In genomic region chr16:6479616-6480410, GRCm38 (mm10) we compare ENCODE assay signal across 8 mouse cellular contexts.
A peak's percentile ranks its signal among the peaks of the same experiment; 100 is the strongest.
DNase-seq lines count a peak whose midpoint lies in the region; ATAC-seq and TF ChIP-seq lines count a peak whose summit lies in the region.

No protein-coding gene starts in this region.

- 26% methylated on average over 3 of the region's 3 CpGs for WGBS in kidney, adult 2 months
- 28% methylated on average over 3 of the region's 3 CpGs for WGBS in kidney, embryonic 15.5 days
- 25% methylated on average over 3 of the region's 3 CpGs for WGBS in heart, embryonic 10.5 days

- no peaks in the 10 kb centered on the region for H3K36me3 ChIP-seq in kidney, adult 2 months (ENCODE audit: control insufficient read depth, insufficient read depth, low read length)
- H3K36me3 ChIP-seq in kidney, embryonic 15.5 days = no peaks in the 10 kb centered on the region
- no peaks in the 10 kb centered on the region for H3K36me3 ChIP-seq in heart, embryonic 10.5 days

- H3K9me3 ChIP-seq in kidney, embryonic 15.5 days (replicated peaks) = no peaks in the 10 kb centered on the region
- H3K9me3 ChIP-seq in heart, embryonic 10.5 days = no peaks in the 10 kb centered on the region

- H3K4me1 ChIP-seq in kidney, adult 2 months (ENCODE audit: control insufficient read depth, insufficient read depth, low read length) = no peaks in the 10 kb centered on the region
- no peaks in the 10 kb centered on the region for H3K4me1 ChIP-seq in kidney, embryonic 15.5 days
- no peaks in the 10 kb centered on the region for H3K4me1 ChIP-seq in heart, embryonic 10.5 days

- H3K27ac ChIP-seq in kidney, adult 2 months (ENCODE audit: insufficient read depth, low read depth, low read length) = no peak overlapping the region
- H3K27ac ChIP-seq in kidney, embryonic 15.5 days = no peak overlapping the region
- H3K27ac ChIP-seq in heart, embryonic 10.5 days = no peak overlapping the region

- H3K4me2 ChIP-seq in kidney, embryonic 15.5 days = no peak overlapping the region

- no peak for TF ChIP-seq POLR2A in kidney, adult 2 months (IDR thresholded peaks at IDR 0.05; ENCODE audit: low read depth, low read length)

- no peak for TF ChIP-seq CTCF in kidney, adult 2 months (conservative IDR thresholded peaks at IDR 0.05; ENCODE audit: insufficient read depth, insufficient read length, low read depth, low read length)

- ATAC-seq in kidney, embryonic 15.5 days (replicated peaks; ENCODE audit: low FRiP score) = no peak

- DNase-seq in kidney, adult 2 months = peak; percentile 9
- peak; percentile 47 for DNase-seq in Muller cell, postnatal 12 days (ENCODE audit: inconsistent ontology term)
- peak; percentile 68 to 81 for DNase-seq in cerebellum, postnatal 10 days
- DNase-seq in mesoderm, embryonic 11.5 days (ENCODE audit: low read depth, low spot score) = peak; percentile 21
- no peak for DNase-seq in urinary bladder, postnatal 25 days (ENCODE audit: low spot score)
- DNase-seq in gastrocnemius, adult 18-20 months (ENCODE audit: low spot score) = no peak
- DNase-seq in heart, embryonic 10.5 days (ENCODE audit: low spot score) = no peak

- H3K27me3 ChIP-seq in kidney, adult 2 months (replicated peaks; ENCODE audit: control insufficient read depth, insufficient read depth, low read length) = no peaks in the 10 kb centered on the region
- peaks cover 12% of the 10 kb centered on the region; the same call in 1 of the 2 replicates for H3K27me3 ChIP-seq in kidney, embryonic 15.5 days
- H3K27me3 ChIP-seq in heart, embryonic 10.5 days (ENCODE audit: insufficient read depth, poor library complexity, severe bottlenecking) = no peaks in the 10 kb centered on the region

- no peak overlapping the region for H3K9ac ChIP-seq in kidney, embryonic 15.5 days

- no peak overlapping the region for H3K4me3 ChIP-seq in kidney, adult 2 months (ENCODE audit: insufficient read depth, low read depth, low read length)
- H3K4me3 ChIP-seq in kidney, embryonic 15.5 days (replicated peaks) = no peak overlapping the region
- no peak overlapping the region for H3K4me3 ChIP-seq in heart, embryonic 10.5 days

Comparison
In these comparisons a context has a peak if more than half of its experiments do, and no peak if none do; other contexts are left out.
1. DNase-seq: peak in kidney, adult 2 months (single experiment), Muller cell, postnatal 12 days (single experiment), cerebellum, postnatal 10 days (2 of 2) and mesoderm, embryonic 11.5 days (single experiment); none in urinary bladder, postnatal 25 days (single experiment), gastrocnemius, adult 18-20 months (single experiment) and heart, embryonic 10.5 days (single experiment).